Mouse (Mus musculus) regulatory T cell (primary cell): ENCODE measurements around the gene Trim27.

Source experiments
- in situ Hi-C: fragments of 300-600 bp; cut with MboI, MseI; formaldehyde crosslinking; loops from one replicate; pipeline ENCODE4 v1.15.1; 2025; ENCODE audit warnings: high pct_unique_total_duplicates

Gene Trim27

GRCm38 (mm10) chr13:21171600-21172150 lies 7.6 kb upstream of the Trim27 start:
- in situ Hi-C loops: loop anchor here (5.0 to 10.0 kb wide), 2 partner anchors 61 to 853 kb away; no protein-coding TSS in a partner anchor

GRCm38 (mm10) chr13:21172241-21173027 lies 6.8 kb upstream of the Trim27 start:
- in situ Hi-C loops: loop anchor here (5.0 to 10.0 kb wide), 2 partner anchors 60 to 852 kb away; no protein-coding TSS in a partner anchor

- in situ Hi-C loops: loop anchor here (5.0 to 10.0 kb wide), 2 partner anchors 59 to 852 kb away; no protein-coding TSS in a partner anchor
Observed at GRCm38 (mm10) chr13:21173072-21173471, 6.2 kb upstream of the Trim27 start.

GRCm38 (mm10) chr13:21176733-21177132 lies 2.5 kb upstream of the Trim27 start:
- in situ Hi-C loops: loop anchor here (5.0 to 10.0 kb wide), 2 partner anchors 101 to 848 kb away; no protein-coding TSS in a partner anchor

- in situ Hi-C loops: loop anchor here (5.0 to 10.0 kb wide), 2 partner anchors 100 to 847 kb away; no protein-coding TSS in a partner anchor
Observed at GRCm38 (mm10) chr13:21177657-21178056, 1.6 kb upstream of the Trim27 start.

GRCm38 (mm10) chr13:21178364-21178763 lies 881 bp upstream of the Trim27 start:
- in situ Hi-C loops: loop anchor here (5.0 to 10.0 kb wide), 2 partner anchors 99 to 846 kb away; no protein-coding TSS in a partner anchor

GRCm38 (mm10) chr13:21179724-21180550 lies 692 bp downstream of the Trim27 start:
- in situ Hi-C loops: loop anchor here (5.0 to 10.0 kb wide), 2 partner anchors 97 to 845 kb away; no protein-coding TSS in a partner anchor

GRCm38 (mm10) chr13:21180551-21181530 lies 1.6 kb downstream of the Trim27 start:
- in situ Hi-C loops: no loop called here

- in situ Hi-C loops: no loop called here
Observed at GRCm38 (mm10) chr13:21181996-21182395, 2.8 kb downstream of the Trim27 start.

GRCm38 (mm10) chr13:21183066-21183465 lies 3.8 kb downstream of the Trim27 start:
- in situ Hi-C loops: no loop called here

GRCm38 (mm10) chr13:21183661-21184060 lies 4.4 kb downstream of the Trim27 start:
- in situ Hi-C loops: no loop called here

- in situ Hi-C loops: no loop called here
Observed at GRCm38 (mm10) chr13:21185521-21185920, 6.3 kb downstream of the Trim27 start.

- in situ Hi-C loops: no loop called here
Observed at GRCm38 (mm10) chr13:21195406-21196228, 16.4 kb downstream of the Trim27 start.

- in situ Hi-C loops: no loop called here
Observed at GRCm38 (mm10) chr13:21197721-21198120, 18.5 kb downstream of the Trim27 start.

- in situ Hi-C loops: no loop called here
Observed at GRCm38 (mm10) chr13:21198313-21198712, 19.1 kb downstream of the Trim27 start.

GRCm38 (mm10) chr13:21199046-21200028 lies 20.1 kb downstream of the Trim27 start:
- in situ Hi-C loops: loop anchor here (10.0 kb wide), 1 partner anchor 505 kb away; no protein-coding TSS in a partner anchor

- in situ Hi-C loops: loop anchor here (10.0 kb wide), 1 partner anchor 504 kb away; no protein-coding TSS in a partner anchor
Observed at GRCm38 (mm10) chr13:21200043-21200999, 21.1 kb downstream of the Trim27 start.
